Mouse (Mus musculus) lung, postnatal 0 days (tissue): ENCODE results near the gene Fbxw17. TPM values are rescaled to one million over a fixed set of nuclear protein-coding genes. Genes with fewer than 3 reads are reported as not detected.
"Not testable (repeated sequence)": the region's sequence is repeated elsewhere in the genome, so short reads cannot be mapped to it uniquely, and the experiment has no call there.

Source experiments
- ATAC-seq: fragments of 200-750 bp; cut with Nextera tagmentation; 2 replicates; pipeline ENCODE4 v1.8.0; 2017; ENCODE audit warnings: moderate library complexity
- DNase-seq: peaks from one replicate; pipeline ENCODE4 v3.0.0-alpha.2; 2016; ENCODE audit warnings: low spot score
- H3K27ac ChIP-seq: fragments of 300-500 bp; sonication (generic); 2 replicates; pipeline ENCODE4 v1.5.1; 2014; ENCODE audit warnings: antibody characterized with exemption, mild to moderate bottlenecking, low read length, mixed read lengths
- H3K27me3 ChIP-seq: fragments of 300-500 bp; sonication (generic); replicated peaks from 2 replicates; pipeline ENCODE4 v1.6.1; 2014; ENCODE audit warnings: low read length, mixed read lengths; ENCODE audit not compliant: insufficient read depth
- H3K36me3 ChIP-seq: fragments of 300-500 bp; sonication (generic); 2 replicates; pipeline ENCODE4 v1.6.1; 2014; ENCODE audit warnings: low read length, mixed read lengths; ENCODE audit not compliant: insufficient read depth
- H3K4me1 ChIP-seq: fragments of 300-500 bp; sonication (generic); 2 replicates; pipeline ENCODE4 v1.6.1; 2014; ENCODE audit warnings: antibody characterized with exemption, low read depth, low read length, mixed read lengths; ENCODE audit not compliant: insufficient read depth
- H3K4me2 ChIP-seq: fragments of 300-500 bp; sonication (generic); replicated peaks from 2 replicates; pipeline ENCODE4 v1.6.1; 2014; ENCODE audit warnings: low read depth, mild to moderate bottlenecking, low read length, moderate library complexity, mixed read lengths
- H3K4me3 ChIP-seq: fragments of 300-500 bp; sonication (generic); 2 replicates; pipeline ENCODE4 v1.5.1; 2014; ENCODE audit warnings: low read depth, low read length
- H3K9ac ChIP-seq: fragments of 300-500 bp; sonication (generic); replicated peaks from 2 replicates; pipeline ENCODE4 v1.6.1; 2014; ENCODE audit warnings: low read depth, mild to moderate bottlenecking
- H3K9me3 ChIP-seq: fragments of 300-500 bp; sonication (generic); 2 replicates; pipeline ENCODE4 v1.6.1; 2016; ENCODE audit warnings: low read length, mixed read lengths
- CTCF ChIP-seq: IDR thresholded peaks from 2 replicates; pipeline ENCODE4 v1.5.1; 2016; ENCODE audit warnings: antibody characterized with exemption, mild to moderate bottlenecking
- EP300 ChIP-seq: IDR thresholded peaks from 2 replicates; pipeline ENCODE4 v1.6.1; 2016; ENCODE audit warnings: antibody characterized with exemption, mild to moderate bottlenecking, control low read depth
- WGBS: fragments of 180-500 bp; shearing (Covaris S2); extraction: QIAGEN DNeasy Blood & Tissue Kit; methylation state at CpG from one replicate; pipeline ENCODE4 v1.1.7; 2014; 5-methylcytosine and 5-hydroxymethylcytosine counted together
- polyA plus RNA-seq: library from polyadenylated mRNA; unstranded; fragments of >200 nt; fragmentation: Nextera tagmentation; extraction: Ambion mirVana; gene quantifications from 2 replicates; pipeline ENCODE4 v1.2.1, GENCODE M21; 2015

Gene Fbxw17
- polyA plus RNA-seq, 1 experiment from 2014 or later: 22.4 TPM

GRCm38 (mm10) chr13:50426686-50427085 is 9.0 kb downstream of the Fbxw17 start:
- H3K4me3 ChIP-seq: no peak overlapping the region
- H3K27ac ChIP-seq: no peak overlapping the region
- 80% methylated on average over 4 of the region's 4 CpGs for WGBS
- H3K4me2 ChIP-seq: no peak overlapping the region
- peaks cover 36% of the 10 kb centered on the region for H3K36me3 ChIP-seq
- DNase-seq (no peak), ATAC-seq (no peak)
- H3K9ac ChIP-seq: no peak overlapping the region
- H3K9me3 ChIP-seq: no peaks in the 10 kb centered on the region
- no peaks in the 10 kb centered on the region for H3K27me3 ChIP-seq
- TF ChIP-seq CTCF: no peak
- TF ChIP-seq EP300: no peak
- no peaks in the 10 kb centered on the region for H3K4me1 ChIP-seq

- WGBS: 86% methylated on average over 2 of the region's 2 CpGs
- H3K4me2 ChIP-seq: no peak within 1 kb of the TSS
- DNase-seq (no peak), ATAC-seq (no peak)
- TF ChIP-seq EP300 (no peak), CTCF (no peak)
- H3K27ac ChIP-seq: no peak within 1 kb of the TSS
- no peak within 1 kb of the TSS for H3K9ac ChIP-seq
- H3K4me3 ChIP-seq: no peak within 1 kb of the TSS
- no peaks in the 10 kb centered on the region for H3K27me3 ChIP-seq
- no peaks in the 10 kb centered on the region for H3K9me3 ChIP-seq
- H3K36me3 ChIP-seq: no peaks in the 10 kb centered on the region
- H3K4me1 ChIP-seq: no peaks in the 10 kb centered on the region
Measured at GRCm38 (mm10) chr13:50443812-50444211, 26.1 kb downstream of the Fbxw17 start, which contains the start of gene Gm47429. Gene Gm47429 (minus strand): TSS chr13:50443912.

GRCm38 (mm10) chr13:50445261-50445660 is 27.6 kb downstream of the Fbxw17 start:
- H3K27ac ChIP-seq: no peak overlapping the region
- no peaks in the 10 kb centered on the region for H3K4me1 ChIP-seq
- ATAC-seq (no peak), DNase-seq (no peak)
- H3K36me3 ChIP-seq: no peaks in the 10 kb centered on the region
- WGBS: 65% methylated on average over 4 of the region's 4 CpGs
- H3K9me3 ChIP-seq: no peaks in the 10 kb centered on the region
- TF ChIP-seq EP300 (no peak), CTCF (no peak)
- no peaks in the 10 kb centered on the region for H3K27me3 ChIP-seq
- no peak overlapping the region for H3K4me2 ChIP-seq
- H3K4me3 ChIP-seq: no peak overlapping the region
- H3K9ac ChIP-seq: no peak overlapping the region

DNA sequence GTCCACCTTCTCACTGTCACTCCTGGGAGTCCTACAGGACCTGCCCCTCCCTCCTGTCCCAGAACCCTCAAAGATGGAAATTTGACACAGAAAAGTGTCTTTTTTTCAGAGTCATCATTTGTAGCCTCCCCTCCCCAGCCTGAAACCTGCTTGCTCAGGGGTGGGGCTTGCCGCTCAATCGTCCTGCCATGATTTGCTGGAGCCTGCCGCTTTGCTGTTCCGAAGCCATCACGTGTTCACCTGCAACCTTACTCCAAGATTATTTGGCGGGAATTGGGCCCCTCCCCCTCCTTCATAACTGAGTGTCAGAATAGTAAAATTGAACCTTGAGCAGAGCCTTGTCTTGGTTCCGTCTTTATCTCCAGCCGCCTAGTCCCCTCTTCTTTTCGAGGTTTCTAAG is 34.6 kb downstream of the Fbxw17 start:
- not testable (repeated sequence) for H3K36me3 ChIP-seq, H3K27me3 ChIP-seq, H3K4me2 ChIP-seq, H3K4me1 ChIP-seq, H3K9ac ChIP-seq, H3K4me3 ChIP-seq, H3K9me3 ChIP-seq, H3K27ac ChIP-seq, DNase-seq, ATAC-seq
- WGBS: 58% methylated on average over 9 of the region's 9 CpGs

DNA sequence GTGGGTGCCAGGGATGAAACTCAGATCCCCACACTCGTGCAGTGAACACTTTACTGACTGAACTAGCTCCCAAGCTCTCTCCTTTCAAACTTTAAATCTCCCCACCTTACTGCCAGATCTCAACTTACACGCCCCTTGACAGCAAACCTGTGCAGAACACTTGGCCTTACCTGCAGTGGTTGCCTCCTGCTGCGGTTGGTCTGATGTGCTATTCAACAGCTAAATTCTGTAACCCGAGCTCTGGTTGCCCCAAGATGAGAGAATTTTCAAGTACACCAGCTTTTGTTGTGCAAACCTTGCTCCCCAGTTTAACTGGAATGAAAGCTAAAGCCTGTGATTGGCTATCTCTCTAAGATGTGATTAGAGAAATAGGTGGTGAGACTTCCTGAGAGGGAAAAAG is 35.8 kb downstream of the Fbxw17 start:
- TF ChIP-seq EP300 (no peak), CTCF (no peak)
- H3K36me3 ChIP-seq: no peaks in the 10 kb centered on the region
- WGBS: 20% methylated on average over 4 of the region's 4 CpGs
- H3K27me3 ChIP-seq: no peaks in the 10 kb centered on the region
- DNase-seq (no peak), ATAC-seq (no peak)
- H3K9ac ChIP-seq: no peak overlapping the region
- no peaks in the 10 kb centered on the region for H3K4me1 ChIP-seq
- H3K27ac ChIP-seq: no peak overlapping the region
- no peak overlapping the region for H3K4me3 ChIP-seq
- no peak overlapping the region for H3K4me2 ChIP-seq
- H3K9me3 ChIP-seq: no peaks in the 10 kb centered on the region

DNA sequence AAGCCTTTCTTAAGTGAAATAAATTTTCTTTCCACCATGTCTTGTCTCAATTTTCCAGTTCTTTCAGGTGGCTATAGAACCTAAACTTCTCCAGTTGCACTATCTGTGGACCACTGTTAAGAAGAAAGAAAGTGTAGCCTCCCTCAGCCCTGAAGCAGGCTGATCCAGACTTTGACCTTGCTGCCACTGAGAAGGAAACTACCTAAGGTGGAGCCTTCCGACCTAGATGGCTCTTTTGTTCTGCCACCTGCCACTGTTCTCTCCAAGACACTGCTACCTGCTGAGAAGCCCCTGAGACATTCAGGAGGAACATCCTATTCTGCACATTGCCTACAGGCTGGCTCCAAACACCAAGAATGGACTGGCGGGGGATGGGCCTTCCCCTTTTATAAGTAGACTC is 42.8 kb downstream of the Fbxw17 start:
- H3K9me3 ChIP-seq, H3K27me3 ChIP-seq, H3K4me1 ChIP-seq, H3K27ac ChIP-seq, H3K4me2 ChIP-seq, H3K4me3 ChIP-seq, ATAC-seq, DNase-seq, H3K9ac ChIP-seq, H3K36me3 ChIP-seq: not testable (repeated sequence)
- 65% methylated on average over 2 of the region's 2 CpGs for WGBS
